Mouse (Mus musculus) heart, postnatal 0 days (tissue): ENCODE data around the gene Srms. TPM values are rescaled to one million over a fixed set of nuclear protein-coding genes. Genes with fewer than 3 reads are reported as not detected.

Source experiments
- ATAC-seq: fragments of 200-750 bp; cut with Nextera tagmentation; 2 replicates; pipeline ENCODE4 v1.8.0; 2017; ENCODE audit warnings: low read depth, moderate number of reproducible peaks, moderate library complexity; ENCODE audit not compliant: insufficient read depth
- DNase-seq: peaks from one replicate; pipeline ENCODE4 v3.0.0-alpha.2; 2016; ENCODE audit warnings: low spot score
- H3K27ac ChIP-seq: fragments of 300-500 bp; sonication (generic); 2 replicates; pipeline ENCODE4 v1.5.1; 2014; ENCODE audit warnings: low read depth, mild to moderate bottlenecking
- H3K27me3 ChIP-seq: fragments of 300-500 bp; sonication (generic); 2 replicates; pipeline ENCODE4 v1.6.1; 2014; ENCODE audit warnings: low read length, mixed read lengths; ENCODE audit not compliant: control insufficient read depth, insufficient read depth
- H3K36me3 ChIP-seq: fragments of 300-500 bp; sonication (generic); replicated peaks from 2 replicates; pipeline ENCODE4 v1.6.1; 2014; ENCODE audit warnings: low read length, mixed read lengths; ENCODE audit not compliant: control insufficient read depth, insufficient read depth
- H3K4me1 ChIP-seq: fragments of 300-500 bp; sonication (generic); 2 replicates; pipeline ENCODE4 v1.6.1; 2014; ENCODE audit warnings: antibody characterized with exemption; ENCODE audit not compliant: control insufficient read depth, insufficient read depth
- H3K4me2 ChIP-seq: fragments of 300-500 bp; sonication (generic); 2 replicates; pipeline ENCODE4 v1.6.1; 2014; ENCODE audit warnings: low read depth, mild to moderate bottlenecking, low read length, moderate library complexity
- H3K4me3 ChIP-seq: fragments of 300-500 bp; sonication (generic); 2 replicates; pipeline ENCODE4 v1.5.1; 2014; ENCODE audit warnings: low read depth, low read length
- H3K9ac ChIP-seq: fragments of 300-500 bp; sonication (generic); replicated peaks from 2 replicates; pipeline ENCODE4 v1.6.1; 2014; ENCODE audit warnings: low read depth, low read length, mixed read lengths
- H3K9me3 ChIP-seq: fragments of 300-500 bp; sonication (generic); replicated peaks from 2 replicates; pipeline ENCODE4 v1.6.1; 2016; ENCODE audit warnings: low read length; ENCODE audit not compliant: control insufficient read depth
- CTCF ChIP-seq: IDR thresholded peaks from 2 replicates; pipeline ENCODE4 v1.5.1; 2016; ENCODE audit warnings: antibody characterized with exemption, control low read depth, low read depth
- EP300 ChIP-seq: IDR thresholded peaks from 2 replicates; pipeline ENCODE4 v1.6.1; 2016; ENCODE audit warnings: antibody characterized with exemption, low read depth
- WGBS: fragments of 180-500 bp; shearing (Covaris S2); extraction: QIAGEN DNeasy Blood & Tissue Kit; methylation state at CpG from one replicate; pipeline ENCODE4 v1.1.7; 2014; 5-methylcytosine and 5-hydroxymethylcytosine counted together
- polyA plus RNA-seq: library from polyadenylated mRNA; unstranded; fragments of >200 nt; fragmentation: Nextera tagmentation; extraction: Ambion mirVana; gene quantifications from 2 replicates; pipeline ENCODE4 v1.2.1, GENCODE M21; 2015
- total RNA-seq: library from RNA; depleted of rRNA; stranded (reverse); fragments of >200 nt; gene quantifications from 2 replicates; pipeline ENCODE4 v1.2.3, GENCODE M21; 2014; ENCODE audit warnings: low replicate concordance; rRNA removed

Gene Srms
- total RNA-seq: 0.04 TPM in 1 of 2 replicates, not detected in the other
- polyA plus RNA-seq: 0.08 and 0.10 TPM in 2 replicates

- WGBS: 2% methylated on average over 17 of the region's 17 CpGs
- no peak for ATAC-seq
- H3K4me3 ChIP-seq: peak within 1 kb of the TSS; percentile 37
- no peaks in the 10 kb centered on the region for H3K4me1 ChIP-seq
- H3K4me2 ChIP-seq: peak within 1 kb of the TSS; percentile 57
- no peak within 1 kb of the TSS for H3K9ac ChIP-seq
- no peak for DNase-seq
- peaks cover 44% of the 10 kb centered on the region for H3K27me3 ChIP-seq
- TF ChIP-seq EP300: no peak
- no peak for TF ChIP-seq CTCF
- H3K9me3 ChIP-seq: no peaks in the 10 kb centered on the region
- H3K36me3 ChIP-seq: no peaks in the 10 kb centered on the region
- no peak within 1 kb of the TSS for H3K27ac ChIP-seq
Observed at GRCm38 (mm10) chr2:181213021-181213445, at the start of gene Srms. TSS of gene Srms (minus strand) at chr2:181213185.

- Histone ChIP-seq H3K9ac (no peak overlapping the region), H3K9me3 (no peaks in the 10 kb centered on the region), H3K4me3 (no peak overlapping the region), H3K36me3 (peaks cover 70% of the 10 kb centered on the region), H3K27ac (no peak overlapping the region), H3K4me1 (no peaks in the 10 kb centered on the region), H3K27me3 (no peaks in the 10 kb centered on the region), H3K4me2 (no peak overlapping the region)
- WGBS: 100% methylated on average over 1 of the region's 1 CpGs
- ATAC-seq (no peak), DNase-seq (no peak)
- no peak for TF ChIP-seq CTCF
- no peak for TF ChIP-seq EP300
Observed at GRCm38 (mm10) chr2:181253248-181253647, 40.3 kb upstream of the Srms start.

- Histone ChIP-seq H3K9ac (no peak overlapping the region), H3K4me3 (no peak overlapping the region), H3K27ac (no peak overlapping the region), H3K36me3 (peaks cover 56% of the 10 kb centered on the region), H3K9me3 (no peaks in the 10 kb centered on the region), H3K4me2 (no peak overlapping the region), H3K4me1 (no peaks in the 10 kb centered on the region), H3K27me3 (no peaks in the 10 kb centered on the region)
- ATAC-seq (no peak), DNase-seq (no peak)
- WGBS: 78% methylated on average over 1 of the region's 1 CpGs
- TF ChIP-seq CTCF (no peak), EP300 (no peak)
Observed at GRCm38 (mm10) chr2:181251841-181252240, 38.9 kb upstream of the Srms start.

GRCm38 (mm10) chr2:181249217-181249616, 36.2 kb upstream of the Srms start:
- H3K4me3 ChIP-seq: no peak overlapping the region
- no peaks in the 10 kb centered on the region for H3K4me1 ChIP-seq
- no peaks in the 10 kb centered on the region for H3K9me3 ChIP-seq
- H3K27me3 ChIP-seq: no peaks in the 10 kb centered on the region
- no peak overlapping the region for H3K9ac ChIP-seq
- ATAC-seq (no peak), DNase-seq (no peak)
- 80% methylated on average over 10 of the region's 10 CpGs for WGBS
- TF ChIP-seq CTCF: no peak
- TF ChIP-seq EP300: no peak
- no peak overlapping the region for H3K27ac ChIP-seq
- no peak overlapping the region for H3K4me2 ChIP-seq
- H3K36me3 ChIP-seq: peaks cover 34% of the 10 kb centered on the region

GRCm38 (mm10) chr2:181245031-181245430, 32.0 kb upstream of the Srms start:
- Histone ChIP-seq H3K36me3 (peaks cover under 1% of the 10 kb centered on the region; the same call in 1 of the 2 replicates), H3K27me3 (no peaks in the 10 kb centered on the region), H3K27ac (no peak overlapping the region), H3K4me2 (no peak overlapping the region), H3K4me3 (no peak overlapping the region), H3K4me1 (0 out of 2 replicates have a peak, but pooled peaks cover 9% of the 10 kb centered on the region), H3K9ac (no peak overlapping the region), H3K9me3 (no peaks in the 10 kb centered on the region)
- DNase-seq: no peak
- no peak for ATAC-seq
- no peak for TF ChIP-seq CTCF
- no peak for TF ChIP-seq EP300
- WGBS: 51% methylated on average over 2 of the region's 2 CpGs

GRCm38 (mm10) chr2:181243706-181244394, 30.9 kb upstream of the Srms start:
- Histone ChIP-seq H3K4me2 (no peak overlapping the region), H3K27me3 (no peaks in the 10 kb centered on the region), H3K36me3 (no peaks in the 10 kb centered on the region; the same call in 1 of the 2 replicates), H3K4me3 (no peak overlapping the region), H3K27ac (no peak overlapping the region), H3K9ac (no peak overlapping the region), H3K4me1 (0 out of 2 replicates have a peak, but pooled peaks cover 9% of the 10 kb centered on the region), H3K9me3 (no peaks in the 10 kb centered on the region)
- TF ChIP-seq CTCF (no peak), EP300 (no peak)
- ATAC-seq (peak; percentile 12; the same call in 1 of the 2 replicates), DNase-seq (no peak)
- WGBS: 35% methylated on average over 11 of the region's 11 CpGs
